Mouse (Mus musculus): ENCODE data around the gene Gpr25.

Gpr25 gene

DNA sequence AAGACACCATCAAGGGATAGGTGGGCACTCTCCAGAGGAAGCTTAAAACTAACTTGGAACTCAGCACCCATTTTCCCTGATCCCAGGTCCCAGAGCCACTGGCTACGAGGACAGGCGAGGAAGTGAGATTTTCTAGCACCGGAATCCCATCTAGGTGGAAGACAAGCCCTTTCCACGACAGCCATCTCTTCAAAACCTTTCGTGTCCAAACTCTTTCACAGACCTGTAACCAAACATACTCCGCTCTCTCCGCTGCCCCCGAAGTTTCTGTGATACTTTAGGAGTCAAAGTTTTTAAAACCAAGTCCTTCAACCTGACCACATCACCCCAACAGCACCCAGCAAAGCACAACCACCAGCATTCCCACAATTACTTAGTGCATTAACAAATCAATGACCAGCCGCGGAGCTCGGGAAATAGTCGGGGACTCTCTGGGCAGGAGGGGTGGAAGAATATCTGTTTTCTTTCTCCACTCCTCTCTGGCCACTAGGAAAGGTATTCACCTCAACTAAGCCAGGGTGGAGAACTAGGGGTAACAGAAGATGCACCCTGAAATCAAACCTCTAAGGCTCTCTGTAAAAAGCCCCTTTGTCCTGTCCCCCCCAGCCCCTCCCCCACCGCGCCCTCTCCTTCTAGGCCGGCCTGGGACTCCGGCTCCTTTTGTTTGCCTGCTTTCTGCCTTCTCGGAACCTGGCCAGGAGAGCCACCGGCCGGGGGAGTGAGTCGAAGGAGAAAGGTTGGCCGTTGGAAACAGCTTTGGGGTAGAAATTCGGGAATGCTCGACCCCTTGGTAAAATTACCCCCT lies 27.5 kb downstream of the Gpr25 start:
- no peak for DNase-seq

- DNase-seq, result no peak
Measured at GRCm38 (mm10) chr1:136232285-136232926, 28.3 kb downstream of the Gpr25 start.

- no peak for DNase-seq
Measured at GRCm38 (mm10) chr1:136231596-136231995, 29.1 kb downstream of the Gpr25 start.

DNA sequence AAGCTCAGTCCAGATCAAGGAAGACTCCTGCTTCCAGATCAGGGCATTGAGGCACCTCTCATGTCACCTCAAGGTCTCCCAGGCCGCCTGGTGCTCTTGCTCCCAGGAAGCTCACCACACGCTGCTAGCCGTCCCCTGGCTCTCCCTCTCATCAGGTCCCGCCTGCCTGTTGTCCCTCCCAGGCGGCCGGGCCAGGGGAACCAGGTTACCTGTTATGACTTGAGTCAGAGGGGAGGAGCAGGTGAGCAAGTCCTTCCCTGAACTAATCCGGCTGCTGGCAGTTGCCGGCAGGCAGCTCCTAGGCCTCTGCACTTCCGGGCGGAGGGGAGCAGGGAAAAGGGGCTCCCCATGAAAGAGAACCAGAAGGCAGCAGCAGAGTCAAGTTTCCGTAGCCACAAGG lies 30.5 kb downstream of the Gpr25 start:
- DNase-seq, result peak; percentile 68

GRCm38 (mm10) chr1:136229040-136229373 lies 31.7 kb downstream of the Gpr25 start:
- DNase-seq, result no peak

DNA sequence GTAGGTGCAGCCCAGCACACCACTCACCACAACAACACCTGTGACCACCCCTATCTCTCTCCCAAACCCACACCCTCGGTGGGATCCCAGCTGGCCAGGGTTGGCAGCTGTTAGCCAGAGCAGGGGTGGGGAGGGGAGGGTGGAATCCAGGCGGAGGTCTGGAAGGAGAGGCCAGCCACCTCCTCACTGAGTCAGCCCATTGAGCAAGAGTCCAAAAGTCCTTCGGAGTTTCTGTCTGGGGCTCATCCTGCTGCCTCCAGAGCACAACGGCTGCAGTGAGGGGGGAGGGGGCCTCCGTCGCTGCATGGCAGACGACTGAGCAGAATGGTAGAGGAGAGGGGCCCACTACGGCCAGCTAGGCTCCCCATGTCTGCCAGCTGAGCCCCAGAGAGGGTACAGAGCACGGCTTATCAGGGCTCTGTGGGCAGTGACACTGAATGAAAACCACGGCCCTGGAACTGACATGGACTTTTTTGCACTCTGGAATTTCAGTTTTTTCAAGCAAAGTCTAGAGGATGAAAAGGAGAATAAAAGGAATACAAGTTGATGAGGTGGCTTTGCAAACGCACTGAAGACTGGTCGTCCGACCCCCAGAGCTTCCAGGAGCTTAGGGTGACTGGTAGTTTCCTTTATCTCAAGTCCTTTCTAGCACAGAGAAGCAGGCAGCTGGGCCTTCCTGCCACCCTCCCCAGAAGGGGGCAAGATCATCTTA lies 32.2 kb downstream of the Gpr25 start:
- no peak for DNase-seq

- DNase-seq, result no peak
Measured at GRCm38 (mm10) chr1:136227870-136228269, 32.8 kb downstream of the Gpr25 start.

- DNase-seq, result peak; percentile 56
Measured at GRCm38 (mm10) chr1:136226626-136227025, 34.0 kb downstream of the Gpr25 start.

DNA sequence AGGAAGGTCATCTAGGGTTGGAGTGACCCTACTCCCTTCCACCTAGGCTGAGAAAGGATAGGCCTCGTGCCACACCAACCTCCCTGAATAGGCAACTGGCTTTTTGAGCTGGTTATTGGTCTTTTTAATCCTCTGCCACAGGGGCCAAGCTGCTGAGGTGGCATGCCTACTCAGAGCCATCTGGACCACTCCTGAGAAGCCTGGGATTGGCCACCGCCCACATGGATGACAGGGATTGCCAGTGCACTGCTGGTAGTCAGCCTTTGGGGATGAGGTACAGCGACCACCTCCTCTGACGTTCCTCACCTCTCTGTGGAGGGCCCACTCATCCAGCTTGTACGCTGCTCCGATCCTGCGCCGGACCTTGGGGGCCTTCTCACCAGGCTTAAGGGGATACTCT lies 34.8 kb downstream of the Gpr25 start:
- DNase-seq, result peak; percentile 88

- DNase-seq, result peak; percentile 84
Measured at GRCm38 (mm10) chr1:136223758-136224342, 36.8 kb downstream of the Gpr25 start.

DNA sequence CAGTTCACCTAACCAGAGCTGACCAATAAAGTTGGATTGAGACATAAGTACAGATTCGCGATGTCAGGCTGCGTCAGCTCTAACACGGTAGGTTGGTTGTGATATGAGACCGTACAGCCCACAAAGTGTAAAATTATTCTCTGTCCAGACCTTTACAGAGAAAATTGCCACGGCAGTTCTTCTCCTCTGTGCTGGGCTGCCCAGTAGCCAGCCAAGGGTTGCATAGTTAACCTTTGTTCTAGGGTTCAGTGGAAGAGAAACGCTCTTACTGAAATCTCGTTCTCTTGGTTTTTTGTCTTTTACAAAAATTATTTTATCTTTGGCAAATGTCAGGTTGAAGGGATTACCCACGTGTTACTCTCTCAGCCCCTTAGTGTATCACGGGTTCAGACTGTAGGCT lies 38.3 kb downstream of the Gpr25 start:
- peak; percentile 60 for DNase-seq

- DNase-seq, result peak; percentile 64
Measured at GRCm38 (mm10) chr1:136220037-136220871, 40.4 kb downstream of the Gpr25 start.

DNA sequence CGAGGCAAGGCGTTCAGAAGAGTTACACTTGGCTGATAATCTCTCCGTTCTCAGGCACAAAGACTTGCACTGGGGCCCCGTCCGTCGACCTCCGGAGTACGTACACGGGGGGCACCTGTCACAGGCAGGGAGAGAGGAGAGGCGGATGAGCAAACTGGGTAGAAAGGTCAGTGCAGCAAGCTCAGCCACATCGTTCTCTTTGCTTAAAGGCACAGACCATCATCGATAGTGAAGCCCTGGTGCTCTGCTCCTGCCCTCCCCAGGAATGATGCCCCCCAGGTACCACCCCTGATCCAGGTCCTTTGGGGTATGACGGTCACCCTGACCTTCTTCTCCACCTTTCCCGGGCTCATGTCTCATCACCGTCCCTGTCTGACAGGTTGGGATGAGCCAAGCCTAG lies 46.4 kb downstream of the Gpr25 start:
- DNase-seq, result peak; percentile 84

DNA sequence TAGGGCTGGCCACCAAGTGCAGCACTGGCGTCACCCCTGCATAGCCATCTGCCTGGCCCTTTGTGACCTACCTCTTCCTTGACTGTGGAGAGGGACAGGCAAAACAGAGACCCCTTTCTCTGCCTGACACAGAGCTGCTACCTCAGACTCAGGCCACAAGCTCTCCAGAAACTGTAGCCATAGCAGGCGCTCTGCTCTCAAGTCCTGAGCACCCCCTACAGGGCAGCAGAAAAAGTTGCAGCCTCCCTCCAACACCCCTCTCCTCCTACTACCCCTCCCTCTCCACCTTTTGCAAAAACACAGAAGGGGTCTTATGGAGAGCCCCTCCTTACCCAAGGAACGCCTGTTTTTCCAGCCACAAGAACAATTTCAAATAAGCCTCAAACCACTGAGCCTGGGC lies 47.9 kb downstream of the Gpr25 start, which contains the start of gene Mroh3:
Mroh3 (minus strand) TSS at position 26 of the 400 bp plus-strand sequence.
- DNase-seq, result no peak

All from heart, adult 11 months (tissue).